Mouse (Mus musculus): Measurements from ENCODE around the gene Ltb4r1. TPM values are rescaled to one million over a fixed set of nuclear protein-coding genes. Genes with fewer than 3 reads are reported as not detected.

The Ltb4r1 gene
- total and polyA plus RNA-seq, 3 experiments, result 0.35 to 1.5 TPM; not detected in 1

DNA sequence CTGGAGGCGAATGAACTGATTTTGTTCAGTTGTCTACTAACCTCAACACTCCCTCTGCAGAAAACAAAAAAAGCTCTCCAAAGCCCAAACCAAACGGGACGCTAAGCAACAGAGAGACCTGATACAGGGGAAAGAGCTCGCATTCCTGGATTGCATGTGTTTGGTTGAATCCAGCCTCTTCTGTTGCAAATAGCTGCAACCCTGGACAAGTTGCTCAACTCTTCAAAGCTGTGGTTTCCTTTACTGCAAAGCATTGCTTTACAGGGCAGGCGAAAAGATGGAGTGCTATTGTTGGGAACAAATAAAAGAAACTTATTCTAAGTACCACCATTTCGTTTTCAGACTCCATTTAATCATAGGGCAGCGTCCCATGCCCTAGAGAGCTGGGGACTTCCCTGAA is 30.9 kb upstream of the Ltb4r1 start:
- H3K4me1 ChIP-seq (ENCODE audit: control insufficient read depth in 1 of 2, insufficient read depth in 2 of 2, low read length in 2 of 2), result peaks cover 25 to 45% of the 10 kb centered on the region in 2 experiments
- H3K27me3 ChIP-seq (ENCODE audit: control insufficient read depth in 1 of 2, insufficient read depth in 2 of 2, low read length in 2 of 2), result no peaks in the 10 kb centered on the region
- no peak overlapping the region for H3K27ac ChIP-seq (ENCODE audit: control insufficient read depth, low read depth, low read length)
- H3K79me2 ChIP-seq (ENCODE audit: control insufficient read depth, insufficient read depth, low read length, poor library complexity), result no peaks in the 10 kb centered on the region
- H3K9me3 ChIP-seq (replicated peaks; ENCODE audit: insufficient read depth, low read length), result no peaks in the 10 kb centered on the region
- H3K9ac ChIP-seq (ENCODE audit: control insufficient read depth, low read depth, low read length, poor library complexity, severe bottlenecking), result no peak overlapping the region
- H3K36me3 ChIP-seq (ENCODE audit: control insufficient read depth in 1 of 2, insufficient read depth in 2 of 2, low read length in 2 of 2), result peaks cover 0 to 31% of the 10 kb centered on the region in 2 experiments; a peak in 2 of 4 replicates
- DNase-seq (ENCODE audit: low read depth, low spot score), result no peak
- TF ChIP-seq ZKSCAN1 (IDR thresholded peaks at IDR 0.05; ENCODE audit: low read depth, low read length), result no peak
- TF ChIP-seq NELFE (IDR thresholded peaks at IDR 0.05; ENCODE audit: low read depth, low read length), result no peak
- TF ChIP-seq SIN3A (IDR thresholded peaks at IDR 0.05; ENCODE audit: low read length), result no peak
- TF ChIP-seq CTCF (IDR thresholded peaks at IDR 0.05 in 2 of 3, conservative IDR thresholded peaks at IDR 0.05 in 1 of 3; ENCODE audit: control insufficient read depth in 1 of 3, insufficient read depth in 1 of 3, low read depth in 2 of 3, low read length in 3 of 3, poor library complexity in 1 of 3, severe bottlenecking in 1 of 3), result no peak
- no peak for TF ChIP-seq RAD21 (IDR thresholded peaks at IDR 0.05; ENCODE audit: low read depth, low read length)
- TF ChIP-seq MYB (IDR thresholded peaks at IDR 0.05; ENCODE audit: low read depth, low read length), result no peak
- TF ChIP-seq POLR2A (IDR thresholded peaks at IDR 0.05; ENCODE audit: control insufficient read depth in 1 of 2, insufficient read depth in 1 of 2, low read depth in 1 of 2, low read length in 2 of 2, poor library complexity in 1 of 2), result no peak
- TF ChIP-seq USF2 (IDR thresholded peaks at IDR 0.05; ENCODE audit: borderline replicate concordance in 1 of 2, insufficient read depth in 1 of 2, low read depth in 1 of 2, low read length in 2 of 2), result no peak
- no peak for TF ChIP-seq TBP (IDR thresholded peaks at IDR 0.05; ENCODE audit: low read depth, low read length)
- TF ChIP-seq ZNF384 (IDR thresholded peaks at IDR 0.05; ENCODE audit: low read depth, low read length), result no peak
- no peak for TF ChIP-seq USF1 (IDR thresholded peaks at IDR 0.05; ENCODE audit: low read depth, low read length)
- no peak for TF ChIP-seq TCF12 (IDR thresholded peaks at IDR 0.05; ENCODE audit: low read depth, low read length)
- no peak for TF ChIP-seq ZC3H11A (IDR thresholded peaks at IDR 0.05; ENCODE audit: low read depth, low read length)
- TF ChIP-seq JUND (IDR thresholded peaks at IDR 0.05; ENCODE audit: low read depth, low read length), result no peak
- no peak for TF ChIP-seq E2F4 (IDR thresholded peaks at IDR 0.05; ENCODE audit: borderline replicate concordance, low read depth, low read length)
- no peak for TF ChIP-seq MXI1 (IDR thresholded peaks at IDR 0.05; ENCODE audit: low read depth, low read length)
- TF ChIP-seq POLR2AphosphoS2 (IDR thresholded peaks at IDR 0.05; ENCODE audit: low read length), result no peak
- TF ChIP-seq TAL1 (IDR thresholded peaks at IDR 0.05; ENCODE audit: low read length), result no peak
- TF ChIP-seq MEF2A (IDR thresholded peaks at IDR 0.05; ENCODE audit: extremely low read depth, insufficient replicate concordance, low read depth, low read length, poor library complexity, severe bottlenecking), result no peak
- no peak for TF ChIP-seq MAZ (IDR thresholded peaks at IDR 0.05; ENCODE audit: low read depth, low read length)
- H3K4me3 ChIP-seq (ENCODE audit: control insufficient read depth in 1 of 2, insufficient read depth in 1 of 2, low read depth in 2 of 2, low read length in 2 of 2), result no peak overlapping the region

DNA sequence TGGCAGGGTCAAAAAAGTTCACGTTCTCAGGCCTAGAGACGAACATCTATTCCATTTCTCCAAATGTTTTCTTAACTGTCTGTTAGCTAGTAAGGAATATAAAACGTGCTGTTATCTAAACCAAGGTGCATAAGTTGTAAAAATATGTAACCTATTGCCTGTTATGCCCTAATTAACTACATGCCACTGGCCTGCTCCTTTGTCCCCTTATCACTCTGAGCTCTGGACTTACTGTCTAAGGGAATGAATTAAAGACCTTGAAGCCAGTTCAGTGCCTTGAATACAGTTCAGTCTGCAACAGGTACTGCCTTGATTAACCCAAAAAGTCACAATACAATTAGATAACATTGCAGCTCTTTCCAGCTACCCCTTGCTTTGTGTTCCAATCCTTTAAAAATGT is 30.4 kb upstream of the Ltb4r1 start:
- peaks cover 0 to 30% of the 10 kb centered on the region in 2 experiments; a peak in 2 of 4 replicates for H3K36me3 ChIP-seq (ENCODE audit: control insufficient read depth in 1 of 2, insufficient read depth in 2 of 2, low read length in 2 of 2)
- no peak overlapping the region for H3K9ac ChIP-seq (ENCODE audit: control insufficient read depth, low read depth, low read length, poor library complexity, severe bottlenecking)
- H3K4me3 ChIP-seq (ENCODE audit: control insufficient read depth in 1 of 2, insufficient read depth in 1 of 2, low read depth in 2 of 2, low read length in 2 of 2), result no peak overlapping the region
- H3K4me1 ChIP-seq (ENCODE audit: control insufficient read depth in 1 of 2, insufficient read depth in 2 of 2, low read length in 2 of 2), result peaks cover 23 to 41% of the 10 kb centered on the region in 2 experiments
- no peaks in the 10 kb centered on the region for H3K9me3 ChIP-seq (replicated peaks; ENCODE audit: insufficient read depth, low read length)
- no peak overlapping the region for H3K27ac ChIP-seq (ENCODE audit: control insufficient read depth, low read depth, low read length)
- H3K27me3 ChIP-seq (ENCODE audit: control insufficient read depth in 1 of 2, insufficient read depth in 2 of 2, low read length in 2 of 2), result no peaks in the 10 kb centered on the region
- TF ChIP-seq ETS1 (IDR thresholded peaks at IDR 0.05; ENCODE audit: low read depth, low read length), result no peak
- TF ChIP-seq CHD1 (IDR thresholded peaks at IDR 0.05; ENCODE audit: low read depth, low read length), result no peak
- no peak for TF ChIP-seq MAFK (IDR thresholded peaks at IDR 0.05; ENCODE audit: borderline replicate concordance, low read depth, low read length)
- no peak for TF ChIP-seq TCF12 (IDR thresholded peaks at IDR 0.05; ENCODE audit: low read depth, low read length)
- TF ChIP-seq NELFE (IDR thresholded peaks at IDR 0.05; ENCODE audit: low read depth, low read length), result no peak
- no peak for TF ChIP-seq EP300 (IDR thresholded peaks at IDR 0.05; ENCODE audit: low read depth in 1 of 2, low read length in 2 of 2)
- no peak for TF ChIP-seq ZC3H11A (IDR thresholded peaks at IDR 0.05; ENCODE audit: low read depth, low read length)
- TF ChIP-seq ZKSCAN1 (IDR thresholded peaks at IDR 0.05; ENCODE audit: low read depth, low read length), result no peak
- no peak for TF ChIP-seq GABPA (IDR thresholded peaks at IDR 0.05; ENCODE audit: low read depth, low read length)
- TF ChIP-seq MAX (IDR thresholded peaks at IDR 0.05; ENCODE audit: low read length), result no peak
- no peak for TF ChIP-seq MYC (IDR thresholded peaks at IDR 0.05; ENCODE audit: low read depth, low read length)
- no peak for TF ChIP-seq ZNF384 (IDR thresholded peaks at IDR 0.05; ENCODE audit: low read depth, low read length)
- TF ChIP-seq ELF1 (IDR thresholded peaks at IDR 0.05; ENCODE audit: low read depth, low read length), result no peak
- TF ChIP-seq POLR2A (IDR thresholded peaks at IDR 0.05; ENCODE audit: control insufficient read depth in 1 of 2, insufficient read depth in 1 of 2, low read depth in 1 of 2, low read length in 2 of 2, poor library complexity in 1 of 2), result no peak
- TF ChIP-seq POLR2AphosphoS5 (IDR thresholded peaks at IDR 0.05; ENCODE audit: borderline replicate concordance, low read depth, low read length), result no peak
- TF ChIP-seq HCFC1 (IDR thresholded peaks at IDR 0.05; ENCODE audit: low read depth, low read length), result no peak
- no peak for TF ChIP-seq CHD2 (IDR thresholded peaks at IDR 0.05; ENCODE audit: low read length)
- DNase-seq (ENCODE audit: low read depth, low spot score), result no peak
- no peaks in the 10 kb centered on the region for H3K79me2 ChIP-seq (ENCODE audit: control insufficient read depth, insufficient read depth, low read length, poor library complexity)

All from MEL (cell line).